Mouse (Mus musculus) lung, adult 18-20 months (tissue): ENCODE measurements around the gene Sh3gl2.

Experiments used
- DNase-seq, 2 experiments: peaks; one replicate each; pipeline ENCODE4 v3.0.0; 2022; ENCODE audit warnings: mixed read lengths in 2 of 2

Gene Sh3gl2

GRCm38 (mm10) chr4:85205071-85205635 lies at the start of gene Sh3gl2:
Gene Sh3gl2 (plus strand): TSS chr4:85205126.
- DNase-seq: peak; percentile 28 to 48

- DNase-seq: no peak
Measured at GRCm38 (mm10) chr4:85161156-85161555, 43.8 kb upstream of the Sh3gl2 start.

- no peak for DNase-seq
Measured at GRCm38 (mm10) chr4:85162468-85163312, 42.2 kb upstream of the Sh3gl2 start.

- no peak for DNase-seq
Measured at GRCm38 (mm10) chr4:85163313-85163615, 41.7 kb upstream of the Sh3gl2 start.

- no peak for DNase-seq
Measured at GRCm38 (mm10) chr4:85168001-85168400, 36.9 kb upstream of the Sh3gl2 start.

GRCm38 (mm10) chr4:85175466-85175865 lies 29.5 kb upstream of the Sh3gl2 start:
- no peak for DNase-seq

- no peak for DNase-seq
Measured at GRCm38 (mm10) chr4:85178394-85179051, 26.4 kb upstream of the Sh3gl2 start.

- DNase-seq: no peak
Measured at GRCm38 (mm10) chr4:85186011-85186410, 18.9 kb upstream of the Sh3gl2 start.

- no peak for DNase-seq
Measured at GRCm38 (mm10) chr4:85196201-85196600, 8.7 kb upstream of the Sh3gl2 start.

- DNase-seq: no peak
Measured at GRCm38 (mm10) chr4:85198431-85198830, 6.5 kb upstream of the Sh3gl2 start.

- no peak for DNase-seq
Measured at GRCm38 (mm10) chr4:85202582-85202981, 2.3 kb upstream of the Sh3gl2 start.

GRCm38 (mm10) chr4:85205636-85206211 lies 798 bp downstream of the Sh3gl2 start:
- peak in 1 of 2 experiments; percentile 3 for DNase-seq

GRCm38 (mm10) chr4:85206675-85207400 lies 1.9 kb downstream of the Sh3gl2 start:
- DNase-seq: no peak

GRCm38 (mm10) chr4:85207515-85207914 lies 2.6 kb downstream of the Sh3gl2 start:
- DNase-seq: no peak

- no peak for DNase-seq
Measured at GRCm38 (mm10) chr4:85208531-85208930, 3.6 kb downstream of the Sh3gl2 start.

GRCm38 (mm10) chr4:85210953-85211352 lies 6.0 kb downstream of the Sh3gl2 start:
- no peak for DNase-seq

- no peak for DNase-seq
Measured at GRCm38 (mm10) chr4:85217003-85217402, 12.1 kb downstream of the Sh3gl2 start.

GRCm38 (mm10) chr4:85222716-85223115 lies 17.8 kb downstream of the Sh3gl2 start:
- no peak for DNase-seq

GRCm38 (mm10) chr4:85226731-85227130 lies 21.8 kb downstream of the Sh3gl2 start:
- no peak for DNase-seq

- DNase-seq: no peak
Measured at GRCm38 (mm10) chr4:85227664-85228588, 23.0 kb downstream of the Sh3gl2 start.

- DNase-seq: no peak
Measured at GRCm38 (mm10) chr4:85228589-85228948, 23.6 kb downstream of the Sh3gl2 start.
